Mouse (Mus musculus) C2C12 (cell line): ENCODE data around the gene Mrpl22.

ENCODE experiments used
- CTCF ChIP-seq: IDR thresholded peaks from one replicate; pipeline ENCODE4 v1.5.1; 2011; ENCODE audit not compliant: control insufficient read depth, insufficient read depth, insufficient read length
- MYOD1 ChIP-seq: IDR thresholded peaks from one replicate; pipeline ENCODE4 v1.6.1; 2011; ENCODE audit warnings: low read depth; ENCODE audit not compliant: control insufficient read depth, insufficient read length

DNA sequence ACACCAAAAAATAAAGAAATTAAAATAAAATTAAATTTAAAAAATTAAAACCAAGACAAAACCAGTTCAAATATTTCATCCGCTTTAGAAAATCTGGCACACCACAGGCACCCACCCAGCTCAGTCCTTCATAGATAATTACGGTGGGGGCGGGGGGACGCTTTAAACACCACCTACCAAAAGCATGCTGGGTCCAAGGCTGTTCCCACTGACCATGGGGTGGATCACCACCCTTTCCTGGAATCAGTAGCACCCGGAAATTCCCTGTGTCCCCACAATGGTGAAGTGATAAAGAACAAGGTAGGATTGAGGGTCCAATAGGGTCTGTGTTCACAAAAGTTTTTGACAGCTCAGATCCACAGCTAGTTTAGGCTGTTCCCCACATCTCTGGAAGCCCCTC is 44.4 kb downstream of the Mrpl22 start:
- TF ChIP-seq MYOD1 (no peak), CTCF (no peak)
